Mouse (Mus musculus): ENCODE measurements around the gene Slc12a5.

DNA sequence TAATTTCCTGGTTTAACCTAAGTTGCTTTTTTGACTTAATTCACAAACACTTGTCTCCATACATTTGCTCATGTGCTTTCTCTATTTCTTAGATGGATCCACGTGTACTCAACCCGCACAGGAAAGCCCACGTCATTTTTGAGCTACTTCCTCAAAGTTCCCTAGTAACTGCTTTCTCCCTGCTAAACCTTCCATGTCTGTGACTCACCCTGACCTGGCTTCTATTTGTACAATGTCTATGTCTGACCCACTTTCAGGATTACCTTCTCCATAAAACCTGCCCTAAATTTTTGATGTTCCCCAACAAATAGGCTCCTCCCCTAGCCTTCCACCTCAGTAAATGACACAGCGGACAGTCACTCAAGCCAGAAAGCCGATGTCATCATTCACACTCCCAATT is 54.3 kb downstream of the Slc12a5 start:
- TF ChIP-seq CTCF (IDR thresholded peaks at IDR 0.05) (no peak), EP300 (IDR thresholded peaks at IDR 0.05) (no peak)
